Mouse (Mus musculus): ENCODE measurements around the gene Srl. TPM values are rescaled to one million over a fixed set of nuclear protein-coding genes. Genes with fewer than 3 reads are reported as not detected.

Srl gene
- polyA plus RNA-seq, 1 experiment, result 7.7 TPM

DNA sequence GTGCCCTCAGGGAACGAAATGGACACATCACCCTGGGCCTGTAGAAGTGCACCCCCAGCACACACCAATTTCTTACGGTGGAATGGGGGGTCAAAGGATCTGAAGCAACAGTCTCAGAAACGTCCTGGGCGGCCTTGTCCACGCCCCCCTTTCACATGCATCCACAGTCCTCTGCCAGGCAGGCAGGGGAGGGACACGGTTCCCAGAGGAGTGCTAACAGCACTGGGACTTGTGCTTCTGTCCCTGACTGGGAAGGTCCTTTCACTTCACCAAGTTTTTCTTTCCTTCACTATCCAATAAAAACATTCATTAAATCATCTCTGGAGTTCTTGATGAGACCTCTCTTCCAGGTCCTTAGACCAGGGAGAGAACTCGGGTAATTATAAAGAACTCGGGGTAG is 20.9 kb downstream of the Srl start:
- no peak for DNase-seq (ENCODE audit: extremely low spot score in 1 of 2, low spot score in 1 of 2)

DNA sequence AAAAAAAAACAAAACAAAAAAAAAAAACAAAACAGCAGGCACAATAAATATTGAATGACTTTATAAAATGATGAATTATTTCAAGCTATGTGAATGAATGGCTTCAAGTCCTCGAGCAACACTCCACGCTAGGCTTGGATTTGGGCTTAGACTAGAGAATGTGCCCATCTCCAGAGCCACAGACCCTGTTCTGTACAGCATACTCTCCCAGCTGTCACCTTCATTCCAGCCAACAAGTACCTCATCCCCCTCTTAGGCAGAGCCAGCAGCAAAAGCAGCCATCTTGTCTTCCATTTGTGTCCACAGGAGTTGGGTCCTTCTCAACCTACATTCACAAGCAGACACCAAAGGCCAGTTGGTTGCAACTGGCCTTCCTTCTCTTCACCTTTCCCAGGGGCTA is 21.8 kb downstream of the Srl start:
- no peak for DNase-seq (ENCODE audit: extremely low spot score in 1 of 2, low spot score in 1 of 2)

DNA sequence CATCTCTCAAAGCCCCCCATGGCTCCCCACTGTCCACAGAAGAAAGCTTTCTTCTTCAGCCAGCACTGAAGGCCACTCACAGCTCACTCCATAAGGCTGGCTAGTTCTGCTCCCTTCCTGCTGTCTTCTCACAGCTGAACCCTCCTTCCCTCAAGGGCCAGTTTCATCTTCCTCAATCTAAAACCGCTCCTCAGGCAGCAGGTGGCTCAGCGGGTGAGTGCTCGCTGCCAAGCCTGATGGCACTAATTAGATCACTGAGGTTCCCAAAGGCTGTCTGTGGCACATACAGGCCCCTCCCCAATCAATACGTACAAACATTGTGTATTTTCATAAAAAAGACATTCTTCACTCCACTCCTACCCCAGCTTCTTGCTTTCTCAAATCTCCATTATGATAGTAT is 22.5 kb downstream of the Srl start:
- no peak for DNase-seq (ENCODE audit: extremely low spot score in 1 of 2, low spot score in 1 of 2)

DNA sequence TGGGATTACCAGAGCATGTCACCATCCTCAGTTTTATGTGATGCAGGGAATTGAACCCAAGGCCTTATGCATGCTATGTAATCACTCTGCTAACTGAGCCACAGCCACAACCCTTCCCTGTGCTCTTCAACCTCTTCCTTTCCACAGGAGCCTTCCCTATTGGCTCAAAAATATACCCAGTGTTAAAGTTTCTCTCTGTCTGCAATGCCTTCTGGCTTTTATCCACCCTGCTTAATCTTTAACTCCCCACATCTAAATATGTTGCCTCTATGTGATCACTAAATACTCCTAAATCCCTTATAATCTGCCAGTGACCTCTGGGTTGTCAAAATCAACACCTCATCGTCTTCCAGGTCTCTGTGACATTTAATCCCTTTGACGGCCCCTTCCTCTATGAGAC is 23.7 kb downstream of the Srl start:
- no peak for DNase-seq (ENCODE audit: extremely low spot score in 1 of 2, low spot score in 1 of 2)

DNA sequence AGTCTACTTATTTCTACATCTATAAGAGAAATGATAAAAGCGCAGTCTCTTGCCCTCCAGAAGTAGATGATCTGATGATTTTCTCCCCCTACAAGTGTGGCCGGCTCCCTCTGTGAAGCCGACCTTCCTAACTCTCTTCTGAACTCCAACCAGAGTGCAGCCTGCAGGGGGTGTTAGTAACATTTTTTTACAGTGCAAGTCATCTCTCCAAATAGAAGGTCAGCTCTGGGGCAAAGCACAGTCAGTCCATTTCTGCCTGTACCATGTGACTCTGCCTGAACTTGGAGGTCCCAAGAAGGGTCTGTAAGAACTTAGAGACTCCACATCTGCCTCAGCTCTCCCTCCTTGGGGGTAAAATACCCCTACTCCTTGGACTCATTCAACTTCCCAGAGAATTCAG is 27.2 kb downstream of the Srl start:
- no peak for DNase-seq (ENCODE audit: extremely low spot score in 1 of 2, low spot score in 1 of 2)

DNA sequence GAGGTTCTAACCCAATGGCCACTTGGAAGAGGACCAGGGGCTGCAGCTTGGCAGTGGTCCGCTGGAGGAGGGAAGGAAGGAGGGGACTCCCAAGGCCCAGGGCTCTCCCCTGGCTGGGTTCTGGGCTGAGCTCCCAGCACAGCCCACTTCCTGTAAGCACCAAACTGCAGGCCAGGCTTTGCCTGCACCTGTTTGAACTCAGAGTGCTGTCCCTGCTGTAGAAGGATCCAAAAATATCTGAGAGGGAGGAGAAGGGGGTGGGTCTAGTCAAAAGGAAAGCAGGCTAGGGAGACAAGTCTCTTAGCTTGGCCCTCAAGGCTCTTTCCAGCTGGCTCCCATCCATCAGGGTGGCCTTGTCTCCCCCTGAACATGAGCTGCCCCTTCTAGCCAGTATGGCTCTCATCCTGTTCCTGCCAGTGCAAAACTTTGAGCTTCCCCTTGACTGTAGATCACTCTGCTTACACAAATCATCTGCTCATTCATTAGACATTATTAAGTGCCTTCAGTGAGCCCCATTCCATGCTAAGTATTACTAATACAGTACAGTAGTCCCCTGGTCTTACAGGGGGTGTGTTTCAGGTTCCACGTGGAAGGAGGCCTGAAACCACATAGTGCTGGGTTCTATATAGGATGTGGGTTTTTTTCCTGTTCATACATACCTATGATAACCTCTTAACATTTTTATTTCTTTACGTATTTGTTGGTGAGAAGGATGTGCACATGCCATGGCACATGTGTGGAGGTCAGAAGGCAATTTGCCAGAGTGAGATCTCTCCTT is 28.8 kb downstream of the Srl start:
- peak in 1 of 2 experiments; percentile 20 for DNase-seq (ENCODE audit: extremely low spot score in 1 of 2, low spot score in 1 of 2)

DNA sequence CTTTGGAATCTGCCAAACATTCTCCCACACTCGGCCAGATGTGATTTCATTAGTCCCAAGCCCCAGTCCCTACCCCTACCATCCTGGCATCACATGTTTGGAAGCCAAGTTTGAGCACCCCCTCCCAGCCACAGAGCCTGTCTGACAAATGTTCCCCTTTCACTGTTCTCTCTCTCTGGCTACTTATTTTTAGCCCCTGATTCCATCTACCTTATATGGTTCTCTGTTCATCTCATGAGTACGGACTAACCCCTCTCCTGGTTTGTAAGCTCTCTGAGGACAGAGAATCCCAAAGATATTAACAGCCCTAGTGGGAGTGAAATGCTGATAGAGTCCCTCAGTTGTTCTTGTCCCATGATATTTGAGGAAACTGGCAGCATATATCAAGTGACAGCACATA is 30.2 kb downstream of the Srl start:
- no peak for DNase-seq (ENCODE audit: extremely low spot score in 1 of 2, low spot score in 1 of 2)

DNA sequence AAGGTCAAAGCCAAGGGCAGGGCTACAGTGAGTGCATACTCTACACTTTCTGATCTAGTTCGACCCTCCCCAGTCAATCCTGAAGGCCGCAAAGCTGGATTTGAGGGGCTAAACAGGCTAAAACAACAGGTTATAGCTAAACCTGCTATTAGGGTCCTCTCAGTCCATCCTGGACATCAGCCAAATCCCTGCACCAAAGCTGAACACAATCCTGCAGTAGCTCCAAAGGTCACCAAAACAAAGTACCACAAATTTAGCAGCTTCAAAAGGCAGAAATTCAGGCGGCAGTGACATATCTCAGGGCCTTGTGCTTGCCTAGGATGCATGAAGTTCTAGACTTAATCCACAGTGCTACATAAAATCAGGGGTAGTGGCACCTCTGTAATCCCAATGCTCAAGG is 35.4 kb downstream of the Srl start:
- DNase-seq (ENCODE audit: extremely low spot score in 1 of 2, low spot score in 1 of 2), result no peak

DNA sequence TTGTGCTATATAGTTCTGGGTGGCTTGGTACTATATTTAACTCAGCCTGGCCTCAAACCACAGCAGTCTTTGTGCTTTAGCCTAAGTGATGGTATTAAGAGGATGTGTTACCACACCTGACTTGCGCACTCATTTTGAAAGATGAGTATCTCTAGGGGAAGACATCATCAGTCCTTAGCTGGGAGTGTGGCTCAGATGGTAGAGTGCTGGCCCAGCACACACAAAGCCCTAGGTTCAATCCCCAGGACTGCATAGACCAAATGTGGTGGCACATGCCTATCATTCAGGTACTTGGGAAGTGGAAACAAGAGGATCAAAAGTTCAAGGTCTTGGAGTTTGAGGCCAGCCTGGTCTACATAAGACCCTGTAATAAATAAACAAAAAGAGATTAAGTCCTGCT is 38.1 kb downstream of the Srl start:
- no peak for DNase-seq (ENCODE audit: extremely low spot score in 1 of 2, low spot score in 1 of 2)

DNA sequence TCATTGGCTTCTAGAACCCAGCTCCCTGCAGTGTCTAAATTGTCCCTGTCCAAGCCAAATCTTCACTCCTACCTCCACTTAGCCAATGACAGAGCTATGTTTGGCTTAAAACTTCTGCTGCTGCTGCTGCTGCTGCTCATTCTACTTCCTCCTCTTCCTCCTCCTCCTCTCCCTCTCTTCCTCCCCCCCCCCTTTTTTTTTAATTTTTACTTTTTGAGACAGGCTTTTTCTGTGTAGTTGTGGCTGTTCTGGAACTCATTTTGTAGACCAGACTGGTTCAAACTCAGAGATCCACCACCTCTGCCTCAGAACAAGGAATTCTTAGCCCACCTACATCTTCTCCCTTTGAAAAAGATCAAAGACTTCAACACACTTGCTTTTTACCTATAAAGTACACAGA is 39.0 kb downstream of the Srl start:
- DNase-seq (ENCODE audit: extremely low spot score in 1 of 2, low spot score in 1 of 2), result no peak

DNA sequence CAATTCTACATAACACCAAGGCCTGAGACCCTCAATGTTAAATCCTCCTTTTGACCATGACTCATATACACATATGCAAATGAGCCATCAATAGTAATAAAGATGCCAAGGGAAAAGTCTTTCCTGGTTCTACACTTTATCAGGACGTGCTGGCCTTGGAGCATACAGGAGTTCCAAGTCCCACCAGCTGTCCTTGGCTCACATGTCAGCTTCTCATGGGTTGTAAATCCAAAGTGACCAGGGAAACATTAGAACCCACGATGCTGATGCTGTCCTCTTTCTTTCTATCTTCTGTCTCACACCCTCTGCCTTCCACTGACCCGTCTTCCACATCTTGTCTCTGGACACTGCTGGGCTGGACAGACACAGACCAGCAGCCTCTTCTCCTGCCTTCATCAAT is 39.9 kb downstream of the Srl start:
- DNase-seq (ENCODE audit: extremely low spot score in 1 of 2, low spot score in 1 of 2), result no peak

DNA sequence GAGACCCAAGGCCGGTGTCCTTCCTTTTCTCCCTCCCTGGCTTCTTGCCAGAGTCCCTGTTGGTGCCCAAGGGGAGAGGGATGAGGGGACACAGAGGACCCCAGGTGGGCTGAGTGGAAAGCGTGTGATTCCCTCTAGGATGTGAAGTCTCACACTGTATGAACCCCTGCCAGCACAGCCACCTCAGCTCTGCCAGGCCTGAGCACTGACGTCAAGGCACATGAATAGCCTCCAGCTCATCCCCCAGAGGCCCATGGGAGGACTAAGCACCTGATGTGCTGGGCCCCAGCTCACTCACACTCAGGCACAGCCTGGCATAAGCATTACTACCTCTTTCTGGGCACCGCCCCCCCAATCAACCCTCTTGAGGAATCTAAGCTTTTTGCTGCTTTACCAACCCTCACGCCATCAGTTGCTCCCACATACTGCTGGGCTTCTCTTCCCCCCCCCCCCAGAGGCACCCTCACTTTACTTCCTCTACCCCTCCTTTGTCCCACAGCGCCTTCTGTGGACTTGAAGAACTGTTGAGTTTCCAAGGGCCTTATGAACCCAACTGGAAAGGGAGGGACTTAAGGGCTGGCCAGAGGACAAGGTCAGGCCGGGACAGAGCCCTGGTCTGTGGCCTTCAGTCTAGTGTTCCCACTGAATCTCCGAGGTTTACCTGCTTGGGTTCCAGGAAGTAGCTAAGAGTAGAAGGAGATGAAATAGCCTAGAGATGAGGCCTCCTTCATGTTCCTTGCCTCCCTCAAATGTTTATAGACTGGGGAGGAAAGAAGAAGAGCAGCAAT is 40.8 kb downstream of the Srl start:
- peak in 1 of 2 experiments; percentile 20 for DNase-seq (ENCODE audit: extremely low spot score in 1 of 2, low spot score in 1 of 2)

DNA sequence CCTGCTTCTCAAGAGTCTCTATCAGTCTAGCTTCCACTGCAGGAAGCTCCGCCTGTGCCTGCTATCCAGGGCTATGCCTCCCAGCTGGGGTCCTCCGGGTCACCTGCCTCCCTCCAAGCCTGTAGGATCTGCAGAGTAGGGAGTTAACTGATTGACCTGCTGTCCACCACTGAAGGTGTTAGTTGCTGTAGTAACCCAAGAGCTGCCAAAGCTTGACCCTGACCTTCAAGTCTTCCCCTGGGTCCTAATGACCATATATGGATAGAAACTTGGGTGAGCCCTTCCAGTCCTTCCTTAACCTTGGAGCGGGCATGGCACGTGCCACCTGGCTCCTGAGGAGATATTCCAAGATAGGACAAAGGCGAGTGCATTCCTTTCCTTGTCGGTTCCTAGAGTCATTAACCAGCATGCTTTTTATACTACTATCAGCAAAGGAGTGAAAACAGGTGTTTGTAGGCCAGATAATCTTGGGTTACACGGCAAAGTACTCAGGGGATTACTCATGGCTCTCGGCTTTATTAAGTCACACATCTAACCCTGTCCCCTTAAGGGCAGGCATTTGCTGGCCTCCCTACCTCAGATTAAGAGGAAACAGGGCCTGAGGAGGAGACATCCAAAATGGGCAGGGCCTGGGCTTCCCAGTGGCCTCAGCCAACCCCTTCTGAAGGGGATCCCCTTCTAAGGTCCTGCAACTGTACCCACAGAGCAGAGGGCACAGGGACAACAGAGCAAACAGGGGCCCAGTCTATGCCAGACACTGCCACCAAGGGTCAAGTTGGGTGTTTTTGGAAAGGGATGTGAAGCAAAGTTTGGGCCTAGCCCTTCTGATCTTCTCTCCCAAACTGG is 43.6 kb downstream of the Srl start:
- DNase-seq (ENCODE audit: extremely low spot score in 1 of 2, low spot score in 1 of 2), result no peak

DNA sequence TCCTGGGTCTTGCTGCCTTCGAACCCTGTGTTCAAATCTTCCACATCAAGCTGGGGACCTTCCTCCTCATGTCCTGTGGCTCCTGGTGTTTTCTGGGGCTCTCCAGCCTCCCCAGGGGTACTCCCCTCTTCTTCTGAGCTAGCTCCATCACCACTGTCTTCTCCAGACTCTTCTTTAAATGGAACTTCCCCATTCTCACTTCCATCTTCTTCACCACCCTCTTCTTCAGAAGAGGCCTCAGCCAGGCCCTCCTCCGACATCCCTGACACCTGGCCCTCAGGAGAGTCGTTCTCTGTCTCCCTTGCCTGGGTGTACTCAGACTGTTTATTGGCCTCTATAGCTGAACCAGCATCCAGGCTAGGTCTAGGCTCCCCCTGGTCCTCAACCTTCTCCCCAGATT is 45.1 kb downstream of the Srl start:
- no peak for DNase-seq (ENCODE audit: extremely low spot score in 1 of 2, low spot score in 1 of 2)

DNA sequence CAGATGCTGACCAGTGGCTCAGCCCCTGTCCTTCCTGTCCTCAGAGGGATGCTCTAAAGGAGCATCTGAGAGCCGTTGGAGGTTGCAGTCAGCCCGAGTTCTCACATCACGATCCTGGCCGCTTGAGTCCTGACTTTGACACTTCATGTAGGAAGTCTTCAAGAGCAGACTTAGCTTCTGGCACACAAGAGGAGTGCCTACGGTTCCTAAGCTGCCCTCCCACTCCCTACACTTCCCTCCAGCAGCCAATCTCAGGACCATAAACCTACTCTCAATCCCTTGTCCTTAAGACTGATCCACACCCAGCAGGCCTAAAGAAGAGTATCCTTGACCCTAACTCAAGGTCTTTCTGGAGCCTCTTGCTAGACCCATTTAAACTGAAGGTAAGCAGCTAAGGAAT is 45.8 kb downstream of the Srl start:
- peak in 1 of 2 experiments; percentile 53 for DNase-seq (ENCODE audit: extremely low spot score in 1 of 2, low spot score in 1 of 2)

DNA sequence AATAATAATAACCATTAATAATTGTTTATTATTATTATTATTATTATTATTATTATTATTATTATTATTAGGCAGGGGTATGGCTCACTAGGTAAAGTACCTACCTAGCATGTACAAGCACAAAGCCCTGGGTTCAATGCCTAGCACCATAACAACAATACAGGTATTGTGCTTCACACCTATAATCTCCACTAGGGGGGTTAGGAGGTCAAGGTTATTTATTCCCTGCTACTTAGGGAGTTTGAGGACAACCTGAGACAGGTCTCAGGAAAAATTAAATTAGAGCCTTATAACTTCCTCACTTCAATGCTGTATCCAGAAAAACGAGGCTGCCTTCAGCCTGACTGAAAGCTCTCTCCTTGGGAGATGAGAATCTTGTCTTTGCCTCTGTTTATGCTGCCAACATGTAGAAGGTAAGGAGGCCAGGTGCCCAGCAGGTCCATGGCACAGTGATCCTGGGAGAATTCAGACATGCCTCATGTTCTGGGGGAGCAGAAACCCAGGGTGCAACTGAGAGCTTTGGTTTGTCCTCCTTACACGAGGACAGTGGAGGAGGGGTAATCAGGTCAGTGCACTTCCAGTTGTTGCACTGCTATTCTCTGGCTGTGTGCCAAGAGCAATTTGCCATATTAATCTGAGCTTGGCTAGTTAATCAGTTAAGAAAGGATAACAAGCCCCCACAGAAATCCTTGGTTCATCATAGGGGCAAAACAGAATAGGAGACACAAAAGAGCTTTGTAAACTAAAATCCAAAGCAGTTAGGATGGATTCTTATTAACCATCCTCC is 48.6 kb downstream of the Srl start:
- DNase-seq (ENCODE audit: extremely low spot score in 1 of 2, low spot score in 1 of 2), result no peak

DNA sequence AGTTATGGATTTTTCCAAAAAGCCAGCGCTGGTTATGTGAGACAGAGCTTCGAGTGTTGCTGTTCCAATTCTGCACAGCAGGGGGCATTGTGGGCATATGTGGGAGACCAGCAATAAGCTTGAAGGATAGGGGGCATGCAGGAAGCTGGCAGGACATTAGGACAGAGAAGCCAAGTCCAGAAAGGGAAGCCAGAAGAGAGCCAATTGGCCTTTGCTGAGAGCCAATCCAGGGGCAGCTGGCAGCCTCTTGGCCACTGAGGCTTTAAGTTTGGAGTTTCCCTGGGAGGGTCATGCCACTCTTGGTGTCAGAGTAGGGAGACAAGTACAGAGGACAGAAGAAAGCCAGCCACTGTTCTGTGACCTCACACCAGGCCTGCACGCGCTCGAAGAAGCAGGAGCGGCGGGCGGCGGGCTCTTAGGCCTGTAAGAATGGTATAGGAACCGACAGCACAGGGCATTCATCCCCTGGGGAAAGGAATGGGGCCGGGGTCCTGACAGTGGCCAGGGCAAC is 52.4 kb downstream of the Srl start:
- DNase-seq (ENCODE audit: extremely low spot score in 1 of 2, low spot score in 1 of 2), result peak; percentile 84 to 97

DNA sequence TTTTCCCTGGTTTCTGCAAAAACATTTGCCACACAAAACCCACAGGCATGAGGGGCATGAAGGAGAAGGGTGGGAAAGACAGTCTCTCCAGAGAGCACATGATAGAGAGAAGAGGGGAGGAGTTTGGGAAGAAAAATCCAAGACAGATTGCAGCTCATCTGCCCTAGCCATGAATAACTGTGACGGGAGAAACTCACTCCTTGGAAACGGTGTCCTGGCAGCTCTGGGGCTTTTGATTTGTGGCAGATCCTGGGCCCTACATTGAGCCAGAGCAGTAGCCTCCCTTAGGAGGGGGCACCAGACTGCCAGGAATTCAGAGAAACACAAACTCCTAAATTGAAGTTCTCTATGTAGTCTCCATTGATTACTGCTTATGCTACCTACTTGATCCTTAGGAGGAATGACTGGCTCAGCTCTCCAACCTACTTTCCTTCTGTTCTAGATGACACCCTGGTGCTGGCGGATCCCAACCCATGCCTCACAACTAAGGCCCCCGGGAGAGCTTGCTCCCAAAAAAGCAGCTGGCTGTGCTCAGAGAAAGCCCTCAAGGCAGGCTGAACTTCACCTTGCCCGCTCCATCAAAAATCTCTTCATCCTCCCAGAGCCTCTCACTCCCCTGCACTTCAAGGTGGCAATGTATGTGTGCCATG is 60.9 kb downstream of the Srl start:
- no peak for DNase-seq (ENCODE audit: extremely low spot score in 1 of 2, low spot score in 1 of 2)

DNA sequence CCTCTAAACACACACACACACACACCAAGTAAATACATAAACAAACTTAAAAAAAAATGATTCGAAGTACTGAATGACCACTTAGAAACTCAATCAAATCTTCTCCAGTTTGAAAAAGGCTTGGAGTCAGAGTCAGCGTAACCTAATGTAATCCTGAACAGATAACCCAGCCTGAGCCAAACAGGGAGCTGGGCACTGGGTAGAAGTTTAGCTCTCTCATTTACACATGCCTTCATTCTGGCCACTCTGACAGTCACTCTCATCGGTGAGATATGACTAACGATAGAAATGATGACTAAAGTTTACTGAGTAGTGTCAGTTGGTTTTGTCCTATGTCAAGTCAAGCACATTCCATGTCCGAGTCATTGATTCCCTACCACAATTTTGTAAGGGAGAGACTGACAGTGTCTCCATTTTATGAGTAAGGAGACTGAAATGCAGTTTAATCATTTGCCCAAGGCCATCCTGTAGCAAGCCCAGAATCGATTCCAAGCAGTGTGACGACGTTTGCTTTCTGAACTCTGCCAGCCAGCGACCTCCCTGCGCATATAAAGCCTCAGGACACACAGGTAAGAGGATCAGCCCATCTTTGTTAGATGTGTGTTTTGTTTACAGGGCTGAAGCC is 63.9 kb downstream of the Srl start:
- no peak for DNase-seq (ENCODE audit: extremely low spot score in 1 of 2, low spot score in 1 of 2)

Measured in frontal cortex, adult 2 months (tissue).